Mouse (Mus musculus) heart, postnatal 0 days (tissue): ENCODE results near the gene Uckl1. TPM values are rescaled to one million over a fixed set of nuclear protein-coding genes. Genes with fewer than 3 reads are reported as not detected.
A peak's percentile ranks its signal among the peaks of the same experiment; 100 is the strongest.

Source experiments
- ATAC-seq: fragments of 200-750 bp; cut with Nextera tagmentation; 2 replicates; pipeline ENCODE4 v1.8.0; 2017; ENCODE audit warnings: low read depth, moderate number of reproducible peaks, moderate library complexity; ENCODE audit not compliant: insufficient read depth
- DNase-seq: peaks from one replicate; pipeline ENCODE4 v3.0.0-alpha.2; 2016; ENCODE audit warnings: low spot score
- H3K27ac ChIP-seq: fragments of 300-500 bp; sonication (generic); 2 replicates; pipeline ENCODE4 v1.5.1; 2014; ENCODE audit warnings: low read depth, mild to moderate bottlenecking
- H3K27me3 ChIP-seq: fragments of 300-500 bp; sonication (generic); 2 replicates; pipeline ENCODE4 v1.6.1; 2014; ENCODE audit warnings: low read length, mixed read lengths; ENCODE audit not compliant: control insufficient read depth, insufficient read depth
- H3K36me3 ChIP-seq: fragments of 300-500 bp; sonication (generic); replicated peaks from 2 replicates; pipeline ENCODE4 v1.6.1; 2014; ENCODE audit warnings: low read length, mixed read lengths; ENCODE audit not compliant: control insufficient read depth, insufficient read depth
- H3K4me1 ChIP-seq: fragments of 300-500 bp; sonication (generic); 2 replicates; pipeline ENCODE4 v1.6.1; 2014; ENCODE audit warnings: antibody characterized with exemption; ENCODE audit not compliant: control insufficient read depth, insufficient read depth
- H3K4me2 ChIP-seq: fragments of 300-500 bp; sonication (generic); 2 replicates; pipeline ENCODE4 v1.6.1; 2014; ENCODE audit warnings: low read depth, mild to moderate bottlenecking, low read length, moderate library complexity
- H3K4me3 ChIP-seq: fragments of 300-500 bp; sonication (generic); 2 replicates; pipeline ENCODE4 v1.5.1; 2014; ENCODE audit warnings: low read depth, low read length
- H3K9ac ChIP-seq: fragments of 300-500 bp; sonication (generic); replicated peaks from 2 replicates; pipeline ENCODE4 v1.6.1; 2014; ENCODE audit warnings: low read depth, low read length, mixed read lengths
- H3K9me3 ChIP-seq: fragments of 300-500 bp; sonication (generic); replicated peaks from 2 replicates; pipeline ENCODE4 v1.6.1; 2016; ENCODE audit warnings: low read length; ENCODE audit not compliant: control insufficient read depth
- CTCF ChIP-seq: IDR thresholded peaks from 2 replicates; pipeline ENCODE4 v1.5.1; 2016; ENCODE audit warnings: antibody characterized with exemption, control low read depth, low read depth
- EP300 ChIP-seq: IDR thresholded peaks from 2 replicates; pipeline ENCODE4 v1.6.1; 2016; ENCODE audit warnings: antibody characterized with exemption, low read depth
- WGBS: fragments of 180-500 bp; shearing (Covaris S2); extraction: QIAGEN DNeasy Blood & Tissue Kit; methylation state at CpG from one replicate; pipeline ENCODE4 v1.1.7; 2014; 5-methylcytosine and 5-hydroxymethylcytosine counted together
- polyA plus RNA-seq: library from polyadenylated mRNA; unstranded; fragments of >200 nt; fragmentation: Nextera tagmentation; extraction: Ambion mirVana; gene quantifications from 2 replicates; pipeline ENCODE4 v1.2.1, GENCODE M21; 2015
- total RNA-seq: library from RNA; depleted of rRNA; stranded (reverse); fragments of >200 nt; gene quantifications from 2 replicates; pipeline ENCODE4 v1.2.3, GENCODE M21; 2014; ENCODE audit warnings: low replicate concordance

Uckl1 gene
- total and polyA plus RNA-seq, 2 experiments from 2014 or later: 59.3 to 156 TPM

- Histone ChIP-seq H3K27me3 (no peaks in the 10 kb centered on the region), H3K9ac (no peak overlapping the region), H3K4me3 (no peak overlapping the region), H3K9me3 (no peaks in the 10 kb centered on the region), H3K27ac (no peak overlapping the region), H3K4me2 (no peak overlapping the region), H3K36me3 (peaks cover 53% of the 10 kb centered on the region), H3K4me1 (no peaks in the 10 kb centered on the region)
- ATAC-seq (no peak), DNase-seq (no peak)
- no peak for TF ChIP-seq EP300
- 92% methylated on average over 7 of the region's 7 CpGs for WGBS
These were observed 38.5 kb downstream of the Uckl1 start for GRCm38 (mm10) chr2:181546142-181546541.

- H3K27me3 ChIP-seq: no peaks in the 10 kb centered on the region
- DNase-seq (no peak), ATAC-seq (no peak)
- no peak overlapping the region for H3K9ac ChIP-seq
- H3K4me1 ChIP-seq: peaks cover 8% of the 10 kb centered on the region; the same call in 1 of the 2 replicates
- H3K4me3 ChIP-seq: no peak overlapping the region
- H3K9me3 ChIP-seq: no peaks in the 10 kb centered on the region
- WGBS: 80% methylated on average over 6 of the region's 6 CpGs
- peaks cover 12% of the 10 kb centered on the region for H3K36me3 ChIP-seq
- no peak overlapping the region for H3K4me2 ChIP-seq
- no peak overlapping the region for H3K27ac ChIP-seq
- TF ChIP-seq EP300: no peak
- TF ChIP-seq CTCF: no peak
These were observed 42.8 kb downstream of the Uckl1 start for GRCm38 (mm10) chr2:181541761-181542380.

GRCm38 (mm10) chr2:181537444-181538047 is 47.1 kb downstream of the Uckl1 start:
- Histone ChIP-seq H3K4me3 (no peak overlapping the region), H3K36me3 (0 out of 2 replicates have a peak, but pooled peaks cover under 1% of the 10 kb centered on the region), H3K27ac (peak overlapping the region; percentile 63), H3K4me1 (peaks cover 8% of the 10 kb centered on the region; the same call in 1 of the 2 replicates), H3K27me3 (no peaks in the 10 kb centered on the region), H3K9ac (no peak overlapping the region), H3K9me3 (no peaks in the 10 kb centered on the region), H3K4me2 (peak overlapping the region; percentile 10; the same call in 1 of the 2 replicates)
- ATAC-seq (peak; percentile 83), DNase-seq (peak; percentile 35)
- TF ChIP-seq EP300 (no peak), CTCF (0 out of 2 replicates have a peak, but pooled peaks have one; percentile 7)
- WGBS: 48% methylated on average over 2 of the region's 2 CpGs

GRCm38 (mm10) chr2:181536410-181536809 is 48.3 kb downstream of the Uckl1 start:
- no peak overlapping the region for H3K4me3 ChIP-seq
- 0 out of 2 replicates have a peak, but pooled peaks cover 4% of the 10 kb centered on the region for H3K36me3 ChIP-seq
- H3K9ac ChIP-seq: no peak overlapping the region
- no peak for ATAC-seq
- WGBS: 76% methylated on average over 2 of the region's 2 CpGs
- no peak for DNase-seq
- no peaks in the 10 kb centered on the region for H3K9me3 ChIP-seq
- no peaks in the 10 kb centered on the region for H3K27me3 ChIP-seq
- peaks cover 8% of the 10 kb centered on the region; the same call in 1 of the 2 replicates for H3K4me1 ChIP-seq
- H3K27ac ChIP-seq: 0 out of 2 replicates have a peak overlapping the region, but pooled peaks have one; percentile 15
- TF ChIP-seq EP300 (no peak), CTCF (no peak)
- H3K4me2 ChIP-seq: no peak overlapping the region

- ATAC-seq: no peak
- H3K36me3 ChIP-seq: peaks cover 4% of the 10 kb centered on the region
- no peak overlapping the region for H3K4me2 ChIP-seq
- 0 out of 2 replicates have a peak, but pooled peaks cover 5% of the 10 kb centered on the region for H3K9me3 ChIP-seq
- TF ChIP-seq EP300 (no peak), CTCF (no peak)
- no peaks in the 10 kb centered on the region for H3K27me3 ChIP-seq
- no peak overlapping the region for H3K4me3 ChIP-seq
- H3K4me1 ChIP-seq: peaks cover 2% of the 10 kb centered on the region; the same call in 1 of the 2 replicates
- 94% methylated on average over 3 of the region's 3 CpGs for WGBS
- H3K27ac ChIP-seq: no peak overlapping the region
- no peak for DNase-seq
- H3K9ac ChIP-seq: no peak overlapping the region
These were observed 52.1 kb downstream of the Uckl1 start for GRCm38 (mm10) chr2:181532589-181532988.
